Comparison of ENCODE assay signal across 9 mouse cellular contexts in the genomic region with DNA sequence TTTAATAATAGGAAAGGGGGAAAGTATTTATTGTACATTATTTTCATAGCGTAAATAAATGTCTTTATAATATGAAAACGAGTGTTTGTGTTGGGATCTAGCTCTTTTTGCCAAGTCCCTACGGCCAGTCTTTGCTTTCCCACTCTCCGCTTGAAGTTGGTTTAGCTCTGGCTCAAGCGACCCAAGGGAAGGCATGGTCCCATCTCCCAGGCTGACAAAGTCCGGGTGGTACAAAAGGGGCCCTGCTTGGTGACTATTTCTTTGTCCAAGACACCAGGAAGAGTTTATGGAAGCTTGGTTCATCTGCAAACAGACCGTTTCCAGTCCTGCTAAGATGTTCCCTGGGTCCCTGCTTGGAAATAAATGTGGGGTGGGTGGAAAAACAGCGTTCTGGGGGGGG. TPM values are rescaled to one million over a fixed set of nuclear protein-coding genes. Genes with fewer than 3 reads are reported as not detected.
DNase-seq lines count a peak whose midpoint lies in the region; ATAC-seq lines count a peak whose summit lies in the region.
"Had no signal": no experiment of that assay in that cellular context is flagged by ENCODE, and none has a peak within 500 bp of the region (broad histone marks: within the 10 kb centered on the region; RNA-seq: fewer than 3 reads in every experiment).

No protein-coding gene starts in this region.

- H3K36me3 ChIP-seq in lung, embryonic 15.5 days, result no peaks in the 10 kb centered on the region
- H3K36me3 ChIP-seq in intestine, embryonic 15.5 days, result no peaks in the 10 kb centered on the region
- H3K36me3 ChIP-seq in neural tube, embryonic 14.5 days (ENCODE audit: control insufficient read depth, insufficient read depth, low read length), result peaks cover 5% of the 10 kb centered on the region; the same call in 1 of the 2 replicates

- H3K27me3 ChIP-seq in lung, embryonic 15.5 days, result peaks cover 21% of the 10 kb centered on the region; the same call in 1 of the 2 replicates
- H3K27me3 ChIP-seq in intestine, embryonic 15.5 days (replicated peaks), result no peaks in the 10 kb centered on the region; the same call in 1 of the 2 replicates
- H3K27me3 ChIP-seq in neural tube, embryonic 14.5 days (ENCODE audit: control insufficient read depth, insufficient read depth, low read length), result no peaks in the 10 kb centered on the region

- WGBS in lung, embryonic 15.5 days, result 13% methylated on average over 8 of the region's 8 CpGs
- 19% methylated on average over 8 of the region's 8 CpGs for WGBS in intestine, embryonic 15.5 days
- WGBS in neural tube, embryonic 14.5 days, result 2% methylated on average over 8 of the region's 8 CpGs

- peak overlapping the region; percentile 74 for H3K27ac ChIP-seq in lung, embryonic 15.5 days
- peak overlapping the region; percentile 88 for H3K27ac ChIP-seq in intestine, embryonic 15.5 days
- H3K27ac ChIP-seq in neural tube, embryonic 14.5 days (ENCODE audit: low read depth, low read length), result peak overlapping the region; percentile 100

- H3K9me3 ChIP-seq in lung, embryonic 15.5 days, result no peaks in the 10 kb centered on the region
- no peaks in the 10 kb centered on the region for H3K9me3 ChIP-seq in intestine, embryonic 15.5 days
- no peaks in the 10 kb centered on the region for H3K9me3 ChIP-seq in neural tube, embryonic 14.5 days (ENCODE audit: control insufficient read depth, low read length)

- peaks cover 28% of the 10 kb centered on the region for H3K4me1 ChIP-seq in lung, embryonic 15.5 days
- H3K4me1 ChIP-seq in intestine, embryonic 15.5 days (replicated peaks), result peaks cover 21% of the 10 kb centered on the region
- peaks cover 30% of the 10 kb centered on the region for H3K4me1 ChIP-seq in neural tube, embryonic 14.5 days (ENCODE audit: control insufficient read depth, insufficient read depth, low read length)

- peak; percentile 52 for DNase-seq in adrenal gland, postnatal 10 days
- DNase-seq in adrenal gland, adult 2 months, result no peak
- no peak for DNase-seq in lung, postnatal 36 days
- no peak for DNase-seq in frontal cortex, postnatal 25 days (ENCODE audit: low spot score in 2 of 2)
- DNase-seq in left cerebral cortex, adult 9 months (ENCODE audit: low spot score in 2 of 2), result no peak

- H3K4me3 ChIP-seq in lung, embryonic 15.5 days, result peak overlapping the region; percentile 52
- peak overlapping the region; percentile 42 for H3K4me3 ChIP-seq in intestine, embryonic 15.5 days (replicated peaks)
- H3K4me3 ChIP-seq in neural tube, embryonic 14.5 days (ENCODE audit: low read depth, low read length), result peak overlapping the region; percentile 91

- H3K9ac ChIP-seq in lung, embryonic 15.5 days, result peak overlapping the region; percentile 65
- peak overlapping the region; percentile 65 for H3K9ac ChIP-seq in intestine, embryonic 15.5 days
- peak overlapping the region; percentile 100 for H3K9ac ChIP-seq in neural tube, embryonic 14.5 days (replicated peaks; ENCODE audit: low read depth, low read length)

- H3K4me2 ChIP-seq in lung, embryonic 15.5 days, result peak overlapping the region; percentile 65
- peak overlapping the region; percentile 85 for H3K4me2 ChIP-seq in intestine, embryonic 15.5 days (replicated peaks)
- peak overlapping the region; percentile 97 for H3K4me2 ChIP-seq in neural tube, embryonic 14.5 days (ENCODE audit: low read depth, low read length)

- no peak for ATAC-seq in lung, embryonic 15.5 days (ENCODE audit: borderline replicate concordance, extremely low read depth, low FRiP score, low TSS enrichment)
- ATAC-seq in intestine, embryonic 15.5 days, result no peak
- ATAC-seq in neural tube, embryonic 14.5 days (ENCODE audit: low read depth), result no peak

RNA-seq across cellular contexts. Expression of a gene that starts 3.6 kb away (rescaled TPM):
- 10 to 100 TPM; 16.3 to 16.7 TPM for total RNA-seq in adrenal gland, postnatal 10 days (2021)
- total RNA-seq in adrenal gland, adult 2 months (2021), result 10 to 100 TPM; 18.7 to 22.6 TPM
- 69.6 and 86.1 TPM in 2 replicates for polyA plus RNA-seq in adrenal gland, adult 2 months (2012; rRNA removed)
- 36.9 and 39.2 TPM in 2 replicates for polyA plus RNA-seq in lung, embryonic 15.5 days (2015; fragmentation: Nextera tagmentation; extraction: Ambion mirVana)
- 17.7 and 19.8 TPM in 2 replicates for polyA plus RNA-seq in intestine, embryonic 15.5 days (2015; fragmentation: Nextera tagmentation; extraction: Ambion mirVana)
- 45.2 and 48.5 TPM in 2 replicates for polyA plus RNA-seq in neural tube, embryonic 14.5 days (2014; fragmentation: Nextera tagmentation; extraction: Ambion mirVana)

RNA-seq across cellular contexts. Expression of a gene that starts 11.6 kb away (rescaled TPM):
- total RNA-seq in adrenal gland, postnatal 10 days (2021), result not detected
- total RNA-seq in adrenal gland, adult 2 months (2021), result not detected
- not detected in 2 replicates for polyA plus RNA-seq in adrenal gland, adult 2 months (2012; rRNA removed)
- 0.14 TPM in 1 of 2 replicates, not detected in the other for polyA plus RNA-seq in lung, embryonic 15.5 days (2015; fragmentation: Nextera tagmentation; extraction: Ambion mirVana)
- polyA plus RNA-seq in intestine, embryonic 15.5 days (2015; fragmentation: Nextera tagmentation; extraction: Ambion mirVana), result 0.30 TPM in 1 of 2 replicates, not detected in the other
- 0.62 and 0.96 TPM in 2 replicates for polyA plus RNA-seq in neural tube, embryonic 14.5 days (2014; fragmentation: Nextera tagmentation; extraction: Ambion mirVana)
- total RNA-seq: hematopoietic stem cell, adult 5-6 weeks had no signal

RNA-seq across cellular contexts. Expression of a gene that starts 30.8 kb away (rescaled TPM):
- total RNA-seq in adrenal gland, postnatal 10 days (2021), result 10 to 100 TPM; 13.7 to 24.8 TPM
- 10 to 100 TPM; 20.1 to 21.9 TPM for total RNA-seq in adrenal gland, adult 2 months (2021)
- 89.4 and 94.9 TPM in 2 replicates for polyA plus RNA-seq in adrenal gland, adult 2 months (2012; rRNA removed)
- polyA plus RNA-seq in lung, embryonic 15.5 days (2015; fragmentation: Nextera tagmentation; extraction: Ambion mirVana), result 3.0 and 3.8 TPM in 2 replicates
- 1.8 and 2.7 TPM in 2 replicates for polyA plus RNA-seq in intestine, embryonic 15.5 days (2015; fragmentation: Nextera tagmentation; extraction: Ambion mirVana)
- 13.5 and 13.9 TPM in 2 replicates for polyA plus RNA-seq in neural tube, embryonic 14.5 days (2014; fragmentation: Nextera tagmentation; extraction: Ambion mirVana)

RNA-seq across cellular contexts. Expression of a gene that starts 35.9 kb away (rescaled TPM):
- total RNA-seq in adrenal gland, postnatal 10 days (2021), result 10 to 100 TPM in 1 of 2 experiments, 1 to 10 TPM in 1; 8.4 to 15.9 TPM
- total RNA-seq in adrenal gland, adult 2 months (2021), result 10 to 100 TPM; 16.7 to 21.8 TPM
- polyA plus RNA-seq in adrenal gland, adult 2 months (2012; rRNA removed), result 27.9 and 30.0 TPM in 2 replicates
- 4.3 and 4.4 TPM in 2 replicates for polyA plus RNA-seq in lung, embryonic 15.5 days (2015; fragmentation: Nextera tagmentation; extraction: Ambion mirVana)
- 2.8 and 3.2 TPM in 2 replicates for polyA plus RNA-seq in intestine, embryonic 15.5 days (2015; fragmentation: Nextera tagmentation; extraction: Ambion mirVana)
- polyA plus RNA-seq in neural tube, embryonic 14.5 days (2014; fragmentation: Nextera tagmentation; extraction: Ambion mirVana), result 3.4 and 4.1 TPM in 2 replicates

RNA-seq across cellular contexts. Expression of a gene that starts 50.8 kb away (rescaled TPM):
- 10 to 100 TPM; 12.1 to 17.1 TPM for total RNA-seq in adrenal gland, postnatal 10 days (2021)
- 10 to 100 TPM; 15.2 to 31.6 TPM for total RNA-seq in adrenal gland, adult 2 months (2021)
- 43.4 and 45.6 TPM in 2 replicates for polyA plus RNA-seq in adrenal gland, adult 2 months (2012; rRNA removed)
- 46.1 and 54.1 TPM in 2 replicates for polyA plus RNA-seq in lung, embryonic 15.5 days (2015; fragmentation: Nextera tagmentation; extraction: Ambion mirVana)
- 27.2 and 31.3 TPM in 2 replicates for polyA plus RNA-seq in intestine, embryonic 15.5 days (2015; fragmentation: Nextera tagmentation; extraction: Ambion mirVana)
- 49.1 and 52.4 TPM in 2 replicates for polyA plus RNA-seq in neural tube, embryonic 14.5 days (2014; fragmentation: Nextera tagmentation; extraction: Ambion mirVana)
